Mouse (Mus musculus): Measurements from ENCODE around the gene Spz1. TPM values are rescaled to one million over a fixed set of nuclear protein-coding genes. Genes with fewer than 3 reads are reported as not detected.
"Not testable (repeated sequence)": the region's sequence is repeated elsewhere in the genome, so short reads cannot be mapped to it uniquely, and the experiment has no call there.

Gene Spz1
- not detected in 2 replicates for polyA plus RNA-seq (2012; rRNA removed)

GRCm38 (mm10) chr13:92576072-92576471, at the start of gene Spz1:
Gene Spz1, minus strand, starts transcription at chr13:92576172.
- DNase-seq (ENCODE audit: low read depth, low spot score), result no peak

GRCm38 (mm10) chr13:92616459-92616858, 40.5 kb upstream of the Spz1 start:
- DNase-seq (ENCODE audit: low read depth, low spot score), result no peak

GRCm38 (mm10) chr13:92615201-92615600, 39.2 kb upstream of the Spz1 start:
- 73% methylated on average over 5 of the region's 5 CpGs for WGBS
- DNase-seq (ENCODE audit: low read depth, low spot score), result no peak

More at GRCm38 (mm10) chr13:92616459-92616858, 40.5 kb upstream of the Spz1 start:
- 68% methylated on average over 8 of the region's 8 CpGs for WGBS

- DNase-seq (ENCODE audit: low read depth, low spot score), result peak; percentile 65
- WGBS, result 26% methylated on average over 5 of the region's 5 CpGs
Measured at GRCm38 (mm10) chr13:92613094-92613493, 37.1 kb upstream of the Spz1 start.

GRCm38 (mm10) chr13:92611917-92612316, 35.9 kb upstream of the Spz1 start:
- no peak for DNase-seq (ENCODE audit: low read depth, low spot score)
- 10% methylated on average over 7 of the region's 7 CpGs for WGBS

- WGBS, result under 1% methylated on average over 41 of the region's 43 CpGs
- no peak for DNase-seq (ENCODE audit: low read depth, low spot score)
Measured at GRCm38 (mm10) chr13:92611254-92611784, 35.3 kb upstream of the Spz1 start.

GRCm38 (mm10) chr13:92610311-92611221, 34.6 kb upstream of the Spz1 start, which contains the start of gene Serinc5:
Gene Serinc5, plus strand, starts transcription at chr13:92611091.
- DNase-seq (ENCODE audit: low read depth, low spot score), result peak; percentile 71
- WGBS, result under 1% methylated on average over 55 of the region's 55 CpGs

- WGBS, result 6% methylated on average over 13 of the region's 13 CpGs
- DNase-seq (ENCODE audit: low read depth, low spot score), result peak; percentile 51
Measured at GRCm38 (mm10) chr13:92609486-92610310, 33.7 kb upstream of the Spz1 start.

- 90% methylated on average over 4 of the region's 4 CpGs for WGBS
- DNase-seq (ENCODE audit: low read depth, low spot score), result not testable (repeated sequence)
Measured at GRCm38 (mm10) chr13:92605306-92605705, 29.3 kb upstream of the Spz1 start.

- WGBS, result 52% methylated on average over 3 of the region's 3 CpGs
- DNase-seq (ENCODE audit: low read depth, low spot score), result no peak
Measured at GRCm38 (mm10) chr13:92595424-92595823, 19.5 kb upstream of the Spz1 start.

GRCm38 (mm10) chr13:92594907-92595306, 18.9 kb upstream of the Spz1 start:
- WGBS, result 79% methylated on average over 3 of the region's 3 CpGs

GRCm38 (mm10) chr13:92594481-92594880, 18.5 kb upstream of the Spz1 start:
- whole genome bisulfite sequencing, result 71% methylated on average over 6 of the region's 6 CpGs

More at GRCm38 (mm10) chr13:92594907-92595306, 18.9 kb upstream of the Spz1 start:
- no peak for DNase-seq (ENCODE audit: low read depth, low spot score)

GRCm38 (mm10) chr13:92593731-92594396, 17.9 kb upstream of the Spz1 start:
- 36% methylated on average over 3 of the region's 3 CpGs for WGBS
- DNase-seq (ENCODE audit: low read depth, low spot score), result no peak

More at GRCm38 (mm10) chr13:92594481-92594880, 18.5 kb upstream of the Spz1 start:
- DNase-seq (ENCODE audit: low read depth, low spot score), result no peak

- no peak for DNase-seq (ENCODE audit: low read depth, low spot score)
- 36% methylated on average over 12 of the region's 12 CpGs for WGBS
Measured at GRCm38 (mm10) chr13:92592786-92593635, 17.0 kb upstream of the Spz1 start.

- no peak for DNase-seq (ENCODE audit: low read depth, low spot score)
- WGBS, result 86% methylated on average over 5 of the region's 5 CpGs
Measured at GRCm38 (mm10) chr13:92592268-92592785, 16.4 kb upstream of the Spz1 start.

GRCm38 (mm10) chr13:92591225-92591624, 15.3 kb upstream of the Spz1 start:
- 88% methylated on average over 3 of the region's 3 CpGs for WGBS
- DNase-seq (ENCODE audit: low read depth, low spot score), result no peak

- DNase-seq (ENCODE audit: low read depth, low spot score), result no peak
Measured at GRCm38 (mm10) chr13:92589255-92589654, 13.3 kb upstream of the Spz1 start.

GRCm38 (mm10) chr13:92588704-92589103, 12.7 kb upstream of the Spz1 start:
- no peak for DNase-seq (ENCODE audit: low read depth, low spot score)
- 18% methylated on average over 3 of the region's 3 CpGs for WGBS
